Mouse (Mus musculus): ENCODE results near the gene Pex6.

Pex6 gene

GRCm38 (mm10) chr17:46699912-46700311 lies 11.4 kb upstream of the Pex6 start:
- no peak for DNase-seq (ENCODE audit: low read depth in 2 of 2, low spot score in 2 of 2)

DNA sequence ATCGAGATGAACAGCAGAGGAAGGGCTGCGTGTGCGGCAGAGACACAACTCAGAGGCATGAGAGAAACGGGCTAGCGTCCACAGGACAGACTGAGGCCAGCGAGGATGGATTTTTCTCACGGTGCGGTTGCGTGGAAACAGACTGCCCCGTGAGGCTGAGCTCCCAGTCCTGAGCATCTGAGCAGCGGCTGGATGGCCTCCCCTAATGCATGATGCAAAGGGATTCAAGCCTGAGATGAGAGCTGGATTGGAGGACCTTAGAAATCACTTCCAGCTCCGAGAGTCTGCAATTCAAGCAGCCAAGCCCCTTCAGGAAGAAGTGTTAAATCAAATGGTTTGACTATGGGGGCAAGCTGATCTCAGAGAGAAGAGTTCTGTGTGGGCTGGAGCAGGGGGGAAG lies 9.8 kb upstream of the Pex6 start:
- DNase-seq (ENCODE audit: low read depth in 2 of 2, low spot score in 2 of 2) = no peak

DNA sequence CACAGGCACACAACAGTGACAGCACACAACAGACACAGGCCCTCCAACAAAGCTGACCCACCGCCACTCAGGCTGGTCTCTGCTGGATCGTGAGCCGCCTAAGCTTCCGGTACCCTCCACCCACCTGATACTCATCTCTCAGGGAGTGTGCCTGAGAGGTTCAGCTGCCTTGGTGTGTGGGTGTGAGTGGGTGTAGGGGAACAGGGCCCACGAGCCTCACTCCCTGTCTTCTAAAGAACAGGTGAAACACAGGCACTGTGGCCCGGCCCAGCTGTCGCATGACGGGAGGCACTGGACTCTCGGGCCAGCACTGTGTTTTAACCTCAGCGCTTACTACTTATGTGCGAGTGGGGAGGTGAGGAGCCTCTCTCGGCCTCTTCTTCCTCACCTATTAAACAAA lies 9.2 kb upstream of the Pex6 start:
- no peak for DNase-seq (ENCODE audit: low read depth in 2 of 2, low spot score in 2 of 2)

- no peak for DNase-seq (ENCODE audit: low read depth in 2 of 2, low spot score in 2 of 2)
Observed at GRCm38 (mm10) chr17:46702506-46702905, 8.8 kb upstream of the Pex6 start.

GRCm38 (mm10) chr17:46703971-46704886 lies 7.0 kb upstream of the Pex6 start:
- no peak for DNase-seq (ENCODE audit: low read depth in 2 of 2, low spot score in 2 of 2)

GRCm38 (mm10) chr17:46704887-46705835 lies 6.1 kb upstream of the Pex6 start, which contains the start of gene Ppp2r5d:
TSS of gene Ppp2r5d (minus strand) at chr17:46705111.
- DNase-seq (ENCODE audit: low read depth in 2 of 2, low spot score in 2 of 2) = peak; percentile 94 to 96

- DNase-seq (ENCODE audit: low read depth in 2 of 2, low spot score in 2 of 2) = no peak
Observed at GRCm38 (mm10) chr17:46706375-46707089, 4.7 kb upstream of the Pex6 start.

GRCm38 (mm10) chr17:46711612-46712271 lies 479 bp downstream of the Pex6 start:
- no peak for DNase-seq (ENCODE audit: low read depth in 2 of 2, low spot score in 2 of 2)

DNA sequence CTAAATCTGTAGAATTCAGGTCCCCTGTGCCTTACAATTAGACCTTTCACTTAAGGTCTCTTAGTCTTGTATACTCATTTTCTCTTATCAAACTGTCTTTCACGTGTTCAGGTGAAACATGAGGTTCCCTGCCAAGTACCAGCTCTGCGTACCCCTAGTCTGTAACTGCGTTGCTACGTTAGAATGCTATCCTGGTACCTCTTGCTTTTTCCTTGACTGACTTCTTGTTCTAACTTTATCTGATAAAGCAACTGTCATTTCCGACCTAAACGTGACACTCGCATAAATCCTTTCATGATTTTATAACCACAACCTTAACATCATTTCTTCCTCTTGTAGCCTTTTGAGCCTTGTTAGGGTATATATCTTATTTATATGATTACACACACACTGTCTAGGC lies 1.2 kb downstream of the Pex6 start:
- DNase-seq (ENCODE audit: low read depth in 2 of 2, low spot score in 2 of 2) = no peak

DNA sequence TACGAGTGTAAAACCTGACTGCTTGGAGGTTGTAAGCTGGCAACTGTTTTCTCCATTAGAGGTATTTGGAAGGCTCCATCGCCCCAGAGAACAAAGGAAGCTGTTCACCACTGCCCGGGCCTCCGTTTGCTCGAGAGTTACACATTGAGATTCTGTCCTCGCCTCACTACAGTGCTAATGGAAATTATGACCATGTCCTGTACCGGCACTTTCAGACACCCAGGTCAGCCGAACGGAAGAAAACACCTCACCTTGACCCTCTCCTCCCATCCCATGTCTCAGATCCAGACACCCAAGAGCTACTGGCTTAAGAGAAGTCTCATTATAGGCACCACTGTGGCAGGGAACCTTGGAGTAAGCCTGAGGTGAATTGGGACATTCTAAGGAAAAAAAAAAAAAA lies 2.6 kb downstream of the Pex6 start:
- DNase-seq (ENCODE audit: low read depth in 2 of 2, low spot score in 2 of 2) = no peak

GRCm38 (mm10) chr17:46714756-46715481 lies 3.7 kb downstream of the Pex6 start:
- no peak for DNase-seq (ENCODE audit: low read depth in 2 of 2, low spot score in 2 of 2)

GRCm38 (mm10) chr17:46721077-46721476 lies 9.8 kb downstream of the Pex6 start:
- no peak for DNase-seq (ENCODE audit: low read depth in 2 of 2, low spot score in 2 of 2)

DNA sequence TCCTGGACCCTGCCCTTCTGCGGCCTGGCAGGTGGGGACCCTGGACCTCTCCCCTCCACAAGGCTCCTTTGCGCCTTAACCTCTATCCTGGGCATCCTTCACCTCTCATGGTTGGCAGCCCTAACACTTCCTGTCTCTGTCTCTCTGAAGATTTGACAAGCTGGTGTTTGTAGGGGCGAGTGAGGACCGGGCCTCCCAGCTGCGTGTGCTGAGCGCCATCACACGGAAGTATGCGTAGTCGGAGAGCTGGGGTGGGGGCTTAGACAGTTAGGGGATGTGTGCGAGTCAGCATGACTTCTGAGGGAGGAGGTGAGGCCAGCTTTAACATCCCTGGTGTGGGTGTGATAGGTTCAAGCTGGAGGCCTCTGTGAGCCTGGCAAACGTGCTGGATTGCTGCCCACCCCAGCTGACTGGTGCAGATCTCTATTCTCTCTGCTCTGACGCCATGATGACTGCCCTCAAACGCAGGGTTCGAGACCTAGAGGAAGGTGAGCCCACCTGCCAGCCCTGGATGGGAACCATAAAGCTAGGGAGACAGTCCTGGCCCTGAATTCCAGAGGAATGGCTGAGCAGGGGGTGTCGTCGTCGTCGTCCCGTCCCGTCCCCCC lies 13.3 kb downstream of the Pex6 start:
- DNase-seq (ENCODE audit: low read depth in 2 of 2, low spot score in 2 of 2) = no peak

- peak; percentile 27 to 51 for DNase-seq (ENCODE audit: low read depth in 2 of 2, low spot score in 2 of 2)
Observed at GRCm38 (mm10) chr17:46725273-46725672, 14.0 kb downstream of the Pex6 start.

DNA sequence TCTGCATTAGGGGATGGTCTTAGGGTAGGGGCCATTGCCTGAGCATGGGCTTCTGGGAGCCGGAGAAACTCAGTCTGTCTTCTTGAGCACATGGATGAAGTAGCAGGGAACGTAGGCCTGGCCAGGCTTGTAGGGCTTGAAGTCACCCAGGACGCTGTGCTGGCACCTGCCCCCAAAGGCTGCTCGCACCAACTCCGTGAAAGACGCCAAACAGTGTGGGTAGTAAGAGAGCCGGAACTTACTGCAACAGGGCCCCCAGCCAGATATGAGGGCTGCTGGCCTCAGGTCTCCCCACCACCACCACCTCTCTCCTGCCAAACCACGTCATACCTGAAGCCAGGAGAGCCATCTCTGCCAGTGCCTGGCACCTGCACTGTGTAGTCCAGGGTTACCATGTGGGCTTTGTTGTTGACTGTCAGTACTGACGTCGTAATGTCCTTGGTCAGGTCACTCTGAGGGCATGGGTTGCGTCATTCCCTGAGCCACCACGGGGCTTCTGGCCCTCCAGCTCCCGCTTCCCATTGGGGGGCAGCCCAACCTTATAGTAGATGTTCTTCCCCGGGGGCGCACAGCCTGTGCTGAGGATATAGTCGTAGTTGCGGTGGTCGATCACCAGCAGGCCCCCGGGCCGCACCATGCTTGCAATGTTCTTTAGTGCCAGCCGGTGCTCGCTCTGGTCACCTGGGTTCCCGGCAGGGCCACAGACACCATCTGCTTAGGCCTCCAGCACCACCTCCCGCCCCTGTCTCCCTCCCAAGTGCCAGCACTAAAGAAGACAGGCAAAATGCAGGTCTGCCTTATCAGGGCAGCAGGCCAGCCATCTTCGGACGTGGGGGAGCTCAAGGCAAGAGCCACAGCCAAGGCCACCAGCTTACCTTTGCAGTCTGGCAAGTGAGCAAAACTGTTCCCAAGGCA lies 14.7 kb downstream of the Pex6 start:
- no peak for DNase-seq (ENCODE audit: low read depth in 2 of 2, low spot score in 2 of 2)

GRCm38 (mm10) chr17:46727271-46727670 lies 16.0 kb downstream of the Pex6 start:
- no peak for DNase-seq (ENCODE audit: low read depth in 2 of 2, low spot score in 2 of 2)

DNA sequence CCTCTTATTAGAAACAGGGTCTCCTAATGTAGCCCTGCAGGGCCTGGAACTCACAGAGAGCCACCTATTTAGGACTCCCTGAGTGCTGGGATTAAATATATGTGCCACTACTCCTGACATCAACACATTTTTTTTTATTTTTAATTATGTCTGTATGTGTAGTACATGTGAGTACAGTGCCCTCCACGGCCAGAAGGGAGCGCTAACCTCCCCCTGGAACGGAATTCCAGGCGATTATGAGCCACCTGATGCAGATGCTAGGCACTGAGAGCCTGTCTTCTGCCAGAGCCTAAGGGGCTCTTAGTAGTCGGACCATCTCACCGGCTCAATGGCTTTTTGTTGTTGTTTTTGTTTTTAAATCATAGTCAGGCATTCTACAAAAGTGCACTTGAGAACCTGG lies 16.8 kb downstream of the Pex6 start:
- no peak for DNase-seq (ENCODE audit: low read depth in 2 of 2, low spot score in 2 of 2)

DNA sequence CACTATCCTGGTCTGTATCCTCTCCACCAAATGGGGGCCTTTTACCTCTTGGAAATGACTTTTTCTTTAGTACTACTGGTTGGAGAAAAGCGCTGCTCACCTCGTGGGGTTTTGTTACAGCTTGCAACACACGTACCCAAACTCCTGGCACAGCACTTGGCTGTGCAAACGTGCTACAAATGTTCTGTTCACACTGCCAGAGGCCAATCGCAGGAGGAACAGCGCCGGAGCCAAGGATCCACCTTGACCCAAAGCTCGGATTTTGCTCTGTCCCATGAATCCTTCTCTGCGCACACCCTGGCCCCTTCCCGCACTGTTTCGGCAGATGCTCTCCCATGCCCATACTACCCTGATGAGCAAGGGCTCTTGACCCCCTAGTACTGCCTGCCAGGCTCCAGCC lies 17.2 kb downstream of the Pex6 start:
- no peak for DNase-seq (ENCODE audit: low read depth in 2 of 2, low spot score in 2 of 2)

All from CD8-positive naive resting alpha-beta T cell, adult 2 months (primary cell).